Mouse (Mus musculus) limb, embryonic 11.5 days (tissue): Measurements from ENCODE around the gene Cd6. TPM values are rescaled to one million over a fixed set of nuclear protein-coding genes. Genes with fewer than 3 reads are reported as not detected.

ENCODE experiments used
- ATAC-seq: fragments of 200-750 bp; cut with Nextera tagmentation; 2 replicates; pipeline ENCODE4 v1.8.0; 2017; ENCODE audit warnings: low read depth; ENCODE audit not compliant: insufficient number of reproducible peaks, low FRiP score, low TSS enrichment
- DNase-seq: peaks from one replicate; pipeline ENCODE4 v3.0.0-alpha.2; 2015; ENCODE audit warnings: low spot score
- H3K27ac ChIP-seq: fragments of 300-500 bp; sonication (generic); replicated peaks from 2 replicates; pipeline ENCODE4 v1.5.1; 2014; ENCODE audit warnings: low read depth, mild to moderate bottlenecking, low read length
- H3K27me3 ChIP-seq: fragments of 300-500 bp; sonication (generic); 2 replicates; pipeline ENCODE4 v1.6.1; 2014; ENCODE audit warnings: mild to moderate bottlenecking, low read length, mixed read lengths; ENCODE audit not compliant: control insufficient read depth, insufficient read depth
- H3K36me3 ChIP-seq: fragments of 300-500 bp; sonication (generic); 2 replicates; pipeline ENCODE4 v1.6.1; 2014; ENCODE audit warnings: mild to moderate bottlenecking, low read length, moderate library complexity, mixed read lengths; ENCODE audit not compliant: control insufficient read depth, insufficient read depth
- H3K4me1 ChIP-seq: fragments of 300-500 bp; sonication (generic); 2 replicates; pipeline ENCODE4 v1.6.1; 2014; ENCODE audit warnings: low read length, mixed read lengths; ENCODE audit not compliant: control insufficient read depth, insufficient read depth
- H3K4me2 ChIP-seq: fragments of 300-500 bp; sonication (generic); 2 replicates; pipeline ENCODE4 v1.6.1; 2014; ENCODE audit warnings: low read depth, mild to moderate bottlenecking, moderate library complexity; ENCODE audit not compliant: severe bottlenecking
- H3K4me3 ChIP-seq: fragments of 300-500 bp; sonication (generic); 2 replicates; pipeline ENCODE4 v1.5.1; 2014; ENCODE audit warnings: low read depth, low read length
- H3K9ac ChIP-seq: fragments of 300-500 bp; sonication (generic); 2 replicates; pipeline ENCODE4 v1.6.1; 2014; ENCODE audit warnings: mild to moderate bottlenecking, low read length
- H3K9me3 ChIP-seq: fragments of 300-500 bp; sonication (generic); 2 replicates; pipeline ENCODE4 v1.6.1; 2016; ENCODE audit warnings: low read length; ENCODE audit not compliant: control insufficient read depth
- WGBS: fragments of 180-500 bp; shearing (Covaris S2); extraction: QIAGEN DNeasy Blood & Tissue Kit; methylation state at CpG from one replicate; pipeline ENCODE4 v1.1.7; 2014; 5-methylcytosine and 5-hydroxymethylcytosine counted together
- polyA plus RNA-seq: library from polyadenylated mRNA; unstranded; fragments of >200 nt; fragmentation: Nextera tagmentation; extraction: Ambion mirVana; gene quantifications from 2 replicates; pipeline ENCODE4 v1.2.1, GENCODE M21; 2014

The Cd6 gene
- polyA plus RNA-seq, 1 experiment from 2014 or later: 0.13 TPM

GRCm38 (mm10) chr19:10801070-10801469 lies 28.8 kb downstream of the Cd6 start:
- no peaks in the 10 kb centered on the region for H3K4me1 ChIP-seq
- H3K36me3 ChIP-seq: no peaks in the 10 kb centered on the region
- 81% methylated on average over 6 of the region's 6 CpGs for WGBS
- H3K27me3 ChIP-seq: no peaks in the 10 kb centered on the region
- H3K9me3 ChIP-seq: no peaks in the 10 kb centered on the region
- no peak overlapping the region for H3K4me2 ChIP-seq
- DNase-seq (no peak), ATAC-seq (no peak)
- no peak overlapping the region for H3K27ac ChIP-seq
- no peak overlapping the region for H3K4me3 ChIP-seq
- no peak overlapping the region for H3K9ac ChIP-seq

GRCm38 (mm10) chr19:10799155-10799554 lies 30.7 kb downstream of the Cd6 start:
- no peak overlapping the region for H3K9ac ChIP-seq
- DNase-seq (no peak), ATAC-seq (no peak)
- H3K36me3 ChIP-seq: no peaks in the 10 kb centered on the region
- no peak overlapping the region for H3K27ac ChIP-seq
- no peak overlapping the region for H3K4me3 ChIP-seq
- no peaks in the 10 kb centered on the region for H3K4me1 ChIP-seq
- H3K27me3 ChIP-seq: no peaks in the 10 kb centered on the region
- no peak overlapping the region for H3K4me2 ChIP-seq
- WGBS: 92% methylated on average over 17 of the region's 17 CpGs
- no peaks in the 10 kb centered on the region for H3K9me3 ChIP-seq

- H3K4me2 ChIP-seq: no peak overlapping the region
- no peak overlapping the region for H3K27ac ChIP-seq
- H3K36me3 ChIP-seq: no peaks in the 10 kb centered on the region
- ATAC-seq (no peak), DNase-seq (no peak)
- no peaks in the 10 kb centered on the region for H3K9me3 ChIP-seq
- H3K4me3 ChIP-seq: no peak overlapping the region
- no peak overlapping the region for H3K9ac ChIP-seq
- WGBS: 70% methylated on average over 10 of the region's 10 CpGs
- H3K27me3 ChIP-seq: no peaks in the 10 kb centered on the region
- H3K4me1 ChIP-seq: no peaks in the 10 kb centered on the region
Measured at GRCm38 (mm10) chr19:10798576-10798975, 31.3 kb downstream of the Cd6 start.

GRCm38 (mm10) chr19:10794916-10795315 lies 34.9 kb downstream of the Cd6 start:
- H3K9ac ChIP-seq: no peak overlapping the region
- WGBS: 89% methylated on average over 1 of the region's 1 CpGs

GRCm38 (mm10) chr19:10793044-10793443 lies 36.8 kb downstream of the Cd6 start:
- Histone ChIP-seq H3K4me2 (no peak overlapping the region), H3K27me3 (no peaks in the 10 kb centered on the region), H3K4me3 (no peak overlapping the region), H3K4me1 (no peaks in the 10 kb centered on the region), H3K27ac (no peak overlapping the region), H3K36me3 (no peaks in the 10 kb centered on the region), H3K9ac (no peak overlapping the region), H3K9me3 (no peaks in the 10 kb centered on the region)
- 42% methylated on average over 3 of the region's 3 CpGs for WGBS
- ATAC-seq (no peak), DNase-seq (no peak)

More at GRCm38 (mm10) chr19:10794916-10795315, 34.9 kb downstream of the Cd6 start:
- Histone ChIP-seq H3K27ac (no peak overlapping the region), H3K4me1 (no peaks in the 10 kb centered on the region), H3K36me3 (no peaks in the 10 kb centered on the region), H3K4me3 (no peak overlapping the region), H3K27me3 (no peaks in the 10 kb centered on the region), H3K4me2 (no peak overlapping the region), H3K9me3 (no peaks in the 10 kb centered on the region)
- ATAC-seq (no peak), DNase-seq (no peak)

DNA sequence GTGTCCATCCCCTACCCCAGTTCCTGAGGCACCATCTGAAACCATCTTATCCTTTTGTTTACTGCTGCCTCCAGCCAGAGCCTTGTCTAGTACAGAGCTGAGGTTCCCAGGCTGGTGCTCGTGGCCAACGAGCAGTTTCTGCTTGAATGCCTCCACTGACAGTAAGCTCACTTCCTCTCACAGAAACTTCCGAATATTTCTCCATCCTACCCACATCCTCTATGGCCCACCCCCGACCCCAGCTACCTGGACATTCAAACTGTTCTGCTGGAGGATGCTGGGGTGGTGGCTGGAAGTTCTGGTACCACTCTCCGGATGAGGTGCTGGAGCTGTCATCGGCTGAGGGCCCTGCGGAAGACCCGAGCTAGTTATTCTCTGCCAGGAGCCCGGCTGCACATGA lies 39.5 kb downstream of the Cd6 start:
- H3K36me3 ChIP-seq: no peaks in the 10 kb centered on the region
- 83% methylated on average over 9 of the region's 9 CpGs for WGBS
- ATAC-seq (no peak), DNase-seq (no peak)
- no peaks in the 10 kb centered on the region for H3K9me3 ChIP-seq
- no peaks in the 10 kb centered on the region for H3K27me3 ChIP-seq
- no peak overlapping the region for H3K27ac ChIP-seq
- no peak overlapping the region for H3K4me3 ChIP-seq
- no peak overlapping the region for H3K4me2 ChIP-seq
- no peaks in the 10 kb centered on the region for H3K4me1 ChIP-seq
- no peak overlapping the region for H3K9ac ChIP-seq

GRCm38 (mm10) chr19:10788242-10788641 lies 41.6 kb downstream of the Cd6 start:
- no peaks in the 10 kb centered on the region for H3K36me3 ChIP-seq
- no peaks in the 10 kb centered on the region for H3K4me1 ChIP-seq
- no peak overlapping the region for H3K27ac ChIP-seq
- H3K27me3 ChIP-seq: no peaks in the 10 kb centered on the region
- WGBS: 82% methylated on average over 9 of the region's 9 CpGs
- DNase-seq (no peak), ATAC-seq (no peak)
- no peaks in the 10 kb centered on the region for H3K9me3 ChIP-seq
- H3K9ac ChIP-seq: no peak overlapping the region
- no peak overlapping the region for H3K4me3 ChIP-seq
- H3K4me2 ChIP-seq: no peak overlapping the region

GRCm38 (mm10) chr19:10787406-10787805 lies 42.5 kb downstream of the Cd6 start:
- DNase-seq: no peak
- H3K27ac ChIP-seq: no peak overlapping the region
- ATAC-seq: no peak
- H3K4me3 ChIP-seq: no peak overlapping the region
- H3K36me3 ChIP-seq: no peaks in the 10 kb centered on the region
- no peak overlapping the region for H3K9ac ChIP-seq
- H3K4me2 ChIP-seq: no peak overlapping the region
- H3K4me1 ChIP-seq: no peaks in the 10 kb centered on the region
- H3K9me3 ChIP-seq: no peaks in the 10 kb centered on the region
- H3K27me3 ChIP-seq: no peaks in the 10 kb centered on the region
- 88% methylated on average over 4 of the region's 4 CpGs for WGBS

GRCm38 (mm10) chr19:10786753-10787152 lies 43.1 kb downstream of the Cd6 start:
- Histone ChIP-seq H3K4me3 (no peak overlapping the region), H3K4me2 (no peak overlapping the region), H3K36me3 (no peaks in the 10 kb centered on the region), H3K9me3 (no peaks in the 10 kb centered on the region), H3K4me1 (no peaks in the 10 kb centered on the region), H3K27me3 (no peaks in the 10 kb centered on the region), H3K9ac (no peak overlapping the region), H3K27ac (no peak overlapping the region)
- WGBS: 90% methylated on average over 6 of the region's 6 CpGs
- DNase-seq: no peak
- ATAC-seq: no peak
